Mouse (Mus musculus): ENCODE measurements around the gene Gabrr2.
A peak's percentile ranks its signal among the peaks of the same experiment; 100 is the strongest.
"Not testable (repeated sequence)": the region's sequence is repeated elsewhere in the genome, so short reads cannot be mapped to it uniquely, and the experiment has no call there.

The Gabrr2 gene

GRCm38 (mm10) chr4:33070326-33070725 is 7.5 kb downstream of the Gabrr2 start:
- DNase-seq (ENCODE audit: low read depth, low spot score) = no peak

- DNase-seq (ENCODE audit: low read depth, low spot score) = no peak
Measured at GRCm38 (mm10) chr4:33071337-33071736, 8.5 kb downstream of the Gabrr2 start.

- DNase-seq (ENCODE audit: low read depth, low spot score) = peak; percentile 16
Measured at GRCm38 (mm10) chr4:33072526-33073161, 9.8 kb downstream of the Gabrr2 start.

GRCm38 (mm10) chr4:33074406-33074805 is 11.6 kb downstream of the Gabrr2 start:
- no peak for DNase-seq (ENCODE audit: low read depth, low spot score)

GRCm38 (mm10) chr4:33074851-33075250 is 12.1 kb downstream of the Gabrr2 start:
- DNase-seq (ENCODE audit: low read depth, low spot score) = no peak

- no peak for DNase-seq (ENCODE audit: low read depth, low spot score)
Measured at GRCm38 (mm10) chr4:33075776-33076524, 13.2 kb downstream of the Gabrr2 start.

- no peak for DNase-seq (ENCODE audit: low read depth, low spot score)
Measured at GRCm38 (mm10) chr4:33077161-33077560, 14.4 kb downstream of the Gabrr2 start.

GRCm38 (mm10) chr4:33077724-33078123 is 14.9 kb downstream of the Gabrr2 start:
- DNase-seq (ENCODE audit: low read depth, low spot score) = no peak

GRCm38 (mm10) chr4:33078492-33078891 is 15.7 kb downstream of the Gabrr2 start:
- DNase-seq (ENCODE audit: low read depth, low spot score) = no peak

- no peak for DNase-seq (ENCODE audit: low read depth, low spot score)
Measured at GRCm38 (mm10) chr4:33099118-33099694, 36.4 kb downstream of the Gabrr2 start.

GRCm38 (mm10) chr4:33109720-33110458 is 47.1 kb downstream of the Gabrr2 start:
- DNase-seq (ENCODE audit: low read depth, low spot score) = no peak

GRCm38 (mm10) chr4:33110845-33111244 is 48.0 kb downstream of the Gabrr2 start:
- DNase-seq (ENCODE audit: low read depth, low spot score) = no peak

GRCm38 (mm10) chr4:33111358-33111757 is 48.6 kb downstream of the Gabrr2 start:
- no peak for DNase-seq (ENCODE audit: low read depth, low spot score)

- not testable (repeated sequence) for DNase-seq (ENCODE audit: low read depth, low spot score)
Measured at GRCm38 (mm10) chr4:33112866-33113265, 50.1 kb downstream of the Gabrr2 start.

- peak; percentile 61 for DNase-seq (ENCODE audit: low read depth, low spot score)
Measured at GRCm38 (mm10) chr4:33119118-33119517, 56.3 kb downstream of the Gabrr2 start.

- no peak for DNase-seq (ENCODE audit: low read depth, low spot score)
Measured at GRCm38 (mm10) chr4:33124493-33124892, 61.7 kb downstream of the Gabrr2 start.

- DNase-seq (ENCODE audit: low read depth, low spot score) = peak; percentile 44
Measured at GRCm38 (mm10) chr4:33125409-33126084, 62.7 kb downstream of the Gabrr2 start.

GRCm38 (mm10) chr4:33132221-33132620 is 69.4 kb downstream of the Gabrr2 start, which contains the start of gene Gabrr1:
Gene Gabrr1 (plus strand): TSS chr4:33132521.
- no peak for DNase-seq (ENCODE audit: low read depth, low spot score)
